Mouse (Mus musculus) forebrain, postnatal 0 days (tissue): ENCODE results near the gene Zdhhc1. TPM values are rescaled to one million over a fixed set of nuclear protein-coding genes. Genes with fewer than 3 reads are reported as not detected.

Experiments used
- ATAC-seq: fragments of 200-750 bp; cut with Nextera tagmentation; 2 replicates; pipeline ENCODE4 v1.8.0; 2017; ENCODE audit warnings: mild to moderate bottlenecking, moderate library complexity
- DNase-seq: peaks from one replicate; pipeline ENCODE4 v3.0.0-alpha.2; 2015
- H3K27ac ChIP-seq: fragments of 300-500 bp; sonication (generic); 2 replicates; pipeline ENCODE4 v1.5.1; 2014; ENCODE audit warnings: low read depth, mild to moderate bottlenecking, antibody characterized with exemption, low read length, moderate library complexity, mixed read lengths
- H3K27me3 ChIP-seq: fragments of 300-500 bp; sonication (generic); 2 replicates; pipeline ENCODE4 v1.6.1; 2014; ENCODE audit warnings: mild to moderate bottlenecking, low read length, mixed read lengths; ENCODE audit not compliant: insufficient read depth
- H3K36me3 ChIP-seq: fragments of 300-500 bp; sonication (generic); 2 replicates; pipeline ENCODE4 v1.6.1; 2014; ENCODE audit warnings: mild to moderate bottlenecking, moderate library complexity; ENCODE audit not compliant: insufficient read depth
- H3K4me1 ChIP-seq: fragments of 300-500 bp; sonication (generic); 2 replicates; pipeline ENCODE4 v1.6.1; 2014; ENCODE audit warnings: antibody characterized with exemption; ENCODE audit not compliant: insufficient read depth
- H3K4me2 ChIP-seq: fragments of 300-500 bp; sonication (generic); 2 replicates; pipeline ENCODE4 v1.6.1; 2014; ENCODE audit warnings: low read depth, mild to moderate bottlenecking, moderate library complexity
- H3K4me3 ChIP-seq: fragments of 300-500 bp; sonication (generic); 2 replicates; pipeline ENCODE4 v1.5.1; 2014; ENCODE audit warnings: low read depth, low read length, mixed read lengths
- H3K9ac ChIP-seq: fragments of 300-500 bp; sonication (generic); 2 replicates; pipeline ENCODE4 v1.6.1; 2014; ENCODE audit warnings: mild to moderate bottlenecking
- H3K9me3 ChIP-seq: fragments of 300-500 bp; sonication (generic); 2 replicates; pipeline ENCODE4 v1.6.1; 2016; ENCODE audit warnings: low read length
- CTCF ChIP-seq: sonication (generic); IDR thresholded peaks from 2 replicates; pipeline ENCODE4 v1.5.1; 2016; ENCODE audit warnings: antibody characterized with exemption, control low read depth, low read depth
- WGBS: fragments of 180-500 bp; shearing (Covaris S2); extraction: QIAGEN DNeasy Blood & Tissue Kit; methylation state at CpG from one replicate; pipeline ENCODE4 v1.1.7; 2014; 5-methylcytosine and 5-hydroxymethylcytosine counted together
- polyA plus RNA-seq: library from polyadenylated mRNA; unstranded; fragments of >200 nt; fragmentation: Nextera tagmentation; extraction: Ambion mirVana; gene quantifications from 2 replicates; pipeline ENCODE4 v1.2.1, GENCODE M21; 2015
- total RNA-seq: library from RNA; depleted of rRNA; stranded (reverse); fragments of >200 nt; gene quantifications from 2 replicates; pipeline ENCODE4 v1.2.3, GENCODE M21; 2014

Gene Zdhhc1
- total and polyA plus RNA-seq, 2 experiments from 2014 or later, result 22.7 to 30.4 TPM

- Histone ChIP-seq H3K4me2 (no peak overlapping the region), H3K4me1 (no peaks in the 10 kb centered on the region), H3K27ac (no peak overlapping the region), H3K9ac (no peak overlapping the region), H3K9me3 (no peaks in the 10 kb centered on the region), H3K36me3 (peaks cover 50% of the 10 kb centered on the region), H3K4me3 (no peak overlapping the region), H3K27me3 (no peaks in the 10 kb centered on the region)
- ATAC-seq (no peak), DNase-seq (no peak)
- WGBS, result 79% methylated on average over 2 of the region's 2 CpGs
- TF ChIP-seq CTCF, result no peak
These were observed 30.4 kb upstream of the Zdhhc1 start for GRCm38 (mm10) chr8:105527110-105527509.

GRCm38 (mm10) chr8:105522890-105523289, 26.2 kb upstream of the Zdhhc1 start:
- no peak for TF ChIP-seq CTCF
- Histone ChIP-seq H3K4me3 (no peak overlapping the region), H3K36me3 (peaks cover 25% of the 10 kb centered on the region), H3K27ac (no peak overlapping the region), H3K4me2 (no peak overlapping the region), H3K4me1 (peaks cover 7% of the 10 kb centered on the region; the same call in 1 of the 2 replicates), H3K27me3 (peaks cover 6% of the 10 kb centered on the region), H3K9ac (no peak overlapping the region), H3K9me3 (no peaks in the 10 kb centered on the region)
- WGBS, result 92% methylated on average over 9 of the region's 9 CpGs
- no peak for DNase-seq
- no peak for ATAC-seq

- Histone ChIP-seq H3K27me3 (peaks cover 7% of the 10 kb centered on the region), H3K9me3 (no peaks in the 10 kb centered on the region), H3K4me1 (peaks cover 7% of the 10 kb centered on the region; the same call in 1 of the 2 replicates), H3K9ac (no peak overlapping the region), H3K27ac (no peak overlapping the region), H3K4me3 (no peak overlapping the region), H3K36me3 (peaks cover 25% of the 10 kb centered on the region), H3K4me2 (no peak overlapping the region)
- ATAC-seq, result no peak
- no peak for DNase-seq
- peak; percentile 17; the same call in 1 of the 2 replicates for TF ChIP-seq CTCF
- WGBS, result 87% methylated on average over 21 of the region's 21 CpGs
These were observed 25.5 kb upstream of the Zdhhc1 start for GRCm38 (mm10) chr8:105521995-105522769.

- no peak for TF ChIP-seq CTCF
These were observed 24.4 kb upstream of the Zdhhc1 start for GRCm38 (mm10) chr8:105521061-105521460.

GRCm38 (mm10) chr8:105520521-105520920, 23.8 kb upstream of the Zdhhc1 start:
- Histone ChIP-seq H3K4me3 (no peak overlapping the region), H3K27me3 (peaks cover 11% of the 10 kb centered on the region), H3K9me3 (no peaks in the 10 kb centered on the region), H3K36me3 (peaks cover 21% of the 10 kb centered on the region), H3K9ac (no peak overlapping the region), H3K27ac (no peak overlapping the region), H3K4me2 (no peak overlapping the region), H3K4me1 (peaks cover 11% of the 10 kb centered on the region; the same call in 1 of the 2 replicates)
- 32% methylated on average over 5 of the region's 5 CpGs for WGBS
- ATAC-seq (no peak), DNase-seq (no peak)
- no peak for TF ChIP-seq CTCF

More at GRCm38 (mm10) chr8:105521061-105521460, 24.4 kb upstream of the Zdhhc1 start:
- ATAC-seq (no peak), DNase-seq (no peak)
- Histone ChIP-seq H3K4me3 (no peak overlapping the region), H3K4me1 (peaks cover 11% of the 10 kb centered on the region; the same call in 1 of the 2 replicates), H3K36me3 (peaks cover 21% of the 10 kb centered on the region), H3K9ac (no peak overlapping the region), H3K4me2 (no peak overlapping the region), H3K27ac (no peak overlapping the region), H3K27me3 (peaks cover 11% of the 10 kb centered on the region), H3K9me3 (no peaks in the 10 kb centered on the region)
- WGBS, result 0% methylated on average over 3 of the region's 3 CpGs

- Histone ChIP-seq H3K27ac (no peak overlapping the region), H3K4me1 (peaks cover 11% of the 10 kb centered on the region; the same call in 1 of the 2 replicates), H3K27me3 (peaks cover 11% of the 10 kb centered on the region), H3K4me2 (no peak overlapping the region), H3K36me3 (peaks cover 12% of the 10 kb centered on the region), H3K9ac (no peak overlapping the region), H3K9me3 (no peaks in the 10 kb centered on the region), H3K4me3 (no peak overlapping the region)
- no peak for ATAC-seq
- no peak for TF ChIP-seq CTCF
- 6% methylated on average over 2 of the region's 2 CpGs for WGBS
- no peak for DNase-seq
These were observed 22.9 kb upstream of the Zdhhc1 start for GRCm38 (mm10) chr8:105519591-105519990.
